Mouse (Mus musculus) v-Abl transformed pro-B cells (cell line): ENCODE results near the gene Appl2.

Experiments
- in situ Hi-C, 2 experiments: fragments of 400-800 bp; cut with MboI; formaldehyde crosslinking; loops; one replicate each; pipeline ENCODE4 v1.15.1; 2025; ENCODE audit not compliant: unreplicated experiment in 2 of 2

Gene Appl2

GRCm38 (mm10) chr10:83603956-83604564 lies 44.5 kb downstream of the Appl2 start:
- in situ Hi-C loops, result no loop called here

DNA sequence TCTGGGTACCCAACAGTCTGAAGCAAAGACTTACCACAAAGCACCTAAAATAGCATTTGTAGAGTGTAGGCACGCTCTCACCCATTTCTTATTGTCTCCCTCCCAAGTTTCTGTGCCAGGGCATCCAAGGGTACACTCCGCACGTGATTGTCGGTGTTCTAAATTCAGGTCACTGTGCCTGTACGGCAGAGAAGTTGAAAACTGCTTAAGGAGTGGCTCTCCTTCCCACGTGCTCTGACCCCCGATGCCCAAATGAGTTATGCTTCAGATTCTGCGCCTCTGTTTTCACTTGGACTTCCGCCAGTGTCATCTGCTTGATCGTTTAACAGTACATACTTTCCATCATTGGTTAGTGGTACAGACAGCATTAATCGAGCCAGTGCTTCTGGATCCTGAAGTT lies 47.9 kb downstream of the Appl2 start:
- in situ Hi-C loops, result no loop called here

DNA sequence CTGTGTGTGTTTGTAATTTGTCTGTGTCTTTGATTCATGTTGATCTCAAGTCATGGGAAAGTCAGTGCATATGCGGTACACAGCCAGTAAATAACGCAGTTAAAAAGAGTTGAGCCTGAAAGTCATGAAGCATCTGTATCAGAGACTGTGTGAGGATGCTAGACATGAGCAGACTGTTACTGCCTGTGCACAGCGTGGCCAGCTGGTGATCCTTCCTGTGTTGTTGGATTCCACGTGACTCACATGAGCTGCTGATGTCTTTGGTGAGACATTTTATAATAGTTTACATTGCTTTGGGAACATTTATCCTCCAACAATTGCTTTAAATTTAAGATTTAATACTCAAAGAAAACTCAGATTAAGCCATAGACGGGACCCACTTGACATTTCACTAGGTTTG lies 54.0 kb downstream of the Appl2 start:
- in situ Hi-C loops, result loop anchor here (25.0 kb wide), 1 partner anchor 1018 kb away; the partner anchor contains the start of gene Polr3b (in 2 of the 2)

DNA sequence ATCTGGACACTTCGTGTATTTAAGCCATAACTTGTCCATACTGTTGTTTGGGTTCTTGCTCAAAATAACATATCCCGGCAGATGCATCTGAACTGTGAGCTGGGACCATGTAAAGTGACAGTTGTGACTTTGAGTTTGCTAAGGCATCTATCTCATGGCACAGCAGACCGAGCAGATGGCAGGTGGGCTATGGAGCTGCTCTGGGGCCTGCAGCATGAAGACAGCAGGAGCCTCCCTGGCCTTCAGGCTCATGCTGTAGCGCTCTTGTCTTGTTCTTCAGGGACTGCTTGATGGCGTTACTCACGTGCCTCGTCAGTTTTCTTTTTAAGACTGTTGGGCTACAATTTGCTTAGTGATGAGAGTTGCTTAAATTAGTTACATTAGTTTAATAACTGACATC lies 55.9 kb downstream of the Appl2 start:
- in situ Hi-C loops, result loop anchor here (25.0 kb wide), 1 partner anchor 1020 kb away; the partner anchor contains the start of gene Polr3b (in 2 of the 2)

GRCm38 (mm10) chr10:83590801-83591200 lies 57.7 kb downstream of the Appl2 start:
- in situ Hi-C loops, result loop anchor here (25.0 kb wide), 1 partner anchor 1022 kb away; the partner anchor contains the start of gene Polr3b (in 2 of the 2)

- in situ Hi-C loops, result no loop called here
Observed at GRCm38 (mm10) chr10:83565449-83566441, 82.8 kb downstream of the Appl2 start.

DNA sequence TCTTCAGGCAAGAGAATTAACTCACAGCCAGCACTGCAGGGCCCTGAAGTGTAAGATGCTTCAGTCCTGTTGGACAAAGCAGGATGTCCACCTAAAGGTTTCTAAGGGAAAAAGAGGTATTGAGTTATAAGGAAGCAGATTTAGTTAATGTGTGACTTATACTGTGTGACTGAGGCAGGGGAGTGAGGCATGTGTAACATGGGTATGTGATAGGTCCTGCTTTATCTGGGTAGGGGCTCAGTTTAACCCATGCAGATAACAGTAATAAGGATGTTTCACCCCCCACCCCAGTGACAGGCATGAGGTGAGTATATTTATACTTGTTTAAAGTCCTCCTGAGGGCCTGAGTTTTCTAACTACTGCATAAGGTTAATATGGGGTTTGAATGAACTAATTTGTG lies 85.5 kb downstream of the Appl2 start:
- in situ Hi-C loops, result no loop called here
